Mouse (Mus musculus) forebrain, embryonic 11.5 days (tissue): ENCODE data around the gene Mboat1. TPM values are rescaled to one million over a fixed set of nuclear protein-coding genes. Genes with fewer than 3 reads are reported as not detected.

ENCODE experiments used
- ATAC-seq: fragments of 200-750 bp; cut with Nextera tagmentation; replicated peaks from 2 replicates; pipeline ENCODE4 v1.8.0; 2017; ENCODE audit warnings: moderate TSS enrichment; ENCODE audit not compliant: low FRiP score
- DNase-seq: peaks from one replicate; pipeline ENCODE4 v3.0.0-alpha.2; 2017; ENCODE audit warnings: low spot score
- H3K27ac ChIP-seq: fragments of 300-500 bp; sonication (generic); 2 replicates; pipeline ENCODE4 v1.5.1; 2014; ENCODE audit warnings: low read depth, low read length
- H3K27me3 ChIP-seq: fragments of 300-500 bp; sonication (generic); 2 replicates; pipeline ENCODE4 v1.6.1; 2014; ENCODE audit warnings: mild to moderate bottlenecking, low read length, mixed read lengths; ENCODE audit not compliant: control insufficient read depth, insufficient read depth
- H3K36me3 ChIP-seq: fragments of 300-500 bp; sonication (generic); 2 replicates; pipeline ENCODE4 v1.6.1; 2014; ENCODE audit warnings: mild to moderate bottlenecking, low read length, moderate library complexity, mixed read lengths; ENCODE audit not compliant: control insufficient read depth, insufficient read depth
- H3K4me1 ChIP-seq: fragments of 300-500 bp; sonication (generic); replicated peaks from 2 replicates; pipeline ENCODE4 v1.6.1; 2014; ENCODE audit warnings: low read length, mixed read lengths; ENCODE audit not compliant: control insufficient read depth, insufficient read depth
- H3K4me2 ChIP-seq: fragments of 300-500 bp; sonication (generic); 2 replicates; pipeline ENCODE4 v1.6.1; 2014; ENCODE audit warnings: low read depth, mild to moderate bottlenecking, low read length, moderate library complexity, mixed read lengths; ENCODE audit not compliant: severe bottlenecking
- H3K4me3 ChIP-seq: fragments of 300-500 bp; sonication (generic); 2 replicates; pipeline ENCODE4 v1.5.1; 2014; ENCODE audit warnings: low read depth, low read length
- H3K9ac ChIP-seq: fragments of 300-500 bp; sonication (generic); 2 replicates; pipeline ENCODE4 v1.6.1; 2014; ENCODE audit warnings: low read length
- H3K9me3 ChIP-seq: fragments of 300-500 bp; sonication (generic); 2 replicates; pipeline ENCODE4 v1.6.1; 2016; ENCODE audit warnings: low read length, mixed read lengths; ENCODE audit not compliant: control insufficient read depth
- WGBS: fragments of 180-500 bp; shearing (Covaris S2); extraction: QIAGEN DNeasy Blood & Tissue Kit; methylation state at CpG from one replicate; pipeline ENCODE4 v1.1.7; 2014; 5-methylcytosine and 5-hydroxymethylcytosine counted together
- polyA plus RNA-seq: library from polyadenylated mRNA; unstranded; fragments of >200 nt; fragmentation: Nextera tagmentation; extraction: Ambion mirVana; gene quantifications from 2 replicates; pipeline ENCODE4 v1.2.1, GENCODE M21; 2014

Mboat1 gene
- polyA plus RNA-seq, 1 experiment from 2014 or later = 6.0 TPM

GRCm38 (mm10) chr13:30194834-30195233 lies 58.5 kb downstream of the Mboat1 start:
- Histone ChIP-seq H3K4me2 (no peak overlapping the region), H3K9ac (no peak overlapping the region), H3K27me3 (no peaks in the 10 kb centered on the region), H3K27ac (no peak overlapping the region), H3K9me3 (no peaks in the 10 kb centered on the region), H3K4me3 (no peak overlapping the region), H3K36me3 (no peaks in the 10 kb centered on the region), H3K4me1 (no peaks in the 10 kb centered on the region)
- DNase-seq (no peak), ATAC-seq (no peak)
- WGBS = 82% methylated on average over 3 of the region's 3 CpGs

GRCm38 (mm10) chr13:30196661-30197060 lies 60.4 kb downstream of the Mboat1 start:
- Histone ChIP-seq H3K4me1 (no peaks in the 10 kb centered on the region), H3K4me2 (no peak overlapping the region), H3K9me3 (no peaks in the 10 kb centered on the region), H3K27me3 (no peaks in the 10 kb centered on the region), H3K27ac (no peak overlapping the region), H3K36me3 (no peaks in the 10 kb centered on the region), H3K9ac (no peak overlapping the region), H3K4me3 (no peak overlapping the region)
- 90% methylated on average over 8 of the region's 8 CpGs for WGBS
- DNase-seq (no peak), ATAC-seq (no peak)

DNA sequence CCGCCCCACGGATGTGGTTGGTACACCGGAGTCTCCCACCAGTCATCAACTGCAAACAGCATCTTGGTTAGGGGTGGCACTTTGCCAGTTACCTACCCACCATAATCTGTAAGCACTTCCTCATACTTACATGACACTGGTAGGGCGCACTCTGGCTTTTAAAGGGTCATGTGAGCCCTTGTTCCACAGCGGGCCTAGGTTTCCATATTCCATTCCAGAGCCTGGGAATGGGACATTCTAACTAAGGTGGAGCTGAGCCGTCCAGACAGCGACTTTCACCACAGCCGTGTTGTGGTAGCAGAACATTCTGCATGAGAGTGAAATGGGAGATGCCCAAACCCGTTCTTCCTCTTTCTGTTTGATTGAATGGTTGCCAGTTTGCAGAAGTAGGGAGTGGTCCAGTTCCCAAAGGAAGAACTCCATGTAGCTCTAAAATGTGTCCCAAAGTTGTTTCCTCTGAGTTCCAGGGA lies 61.8 kb downstream of the Mboat1 start:
- Histone ChIP-seq H3K36me3 (no peaks in the 10 kb centered on the region), H3K27me3 (no peaks in the 10 kb centered on the region), H3K4me3 (no peak overlapping the region), H3K9me3 (no peaks in the 10 kb centered on the region), H3K9ac (no peak overlapping the region), H3K4me1 (no peaks in the 10 kb centered on the region), H3K4me2 (no peak overlapping the region), H3K27ac (no peak overlapping the region)
- 89% methylated on average over 9 of the region's 9 CpGs for WGBS
- ATAC-seq = no peak
- DNase-seq = no peak

DNA sequence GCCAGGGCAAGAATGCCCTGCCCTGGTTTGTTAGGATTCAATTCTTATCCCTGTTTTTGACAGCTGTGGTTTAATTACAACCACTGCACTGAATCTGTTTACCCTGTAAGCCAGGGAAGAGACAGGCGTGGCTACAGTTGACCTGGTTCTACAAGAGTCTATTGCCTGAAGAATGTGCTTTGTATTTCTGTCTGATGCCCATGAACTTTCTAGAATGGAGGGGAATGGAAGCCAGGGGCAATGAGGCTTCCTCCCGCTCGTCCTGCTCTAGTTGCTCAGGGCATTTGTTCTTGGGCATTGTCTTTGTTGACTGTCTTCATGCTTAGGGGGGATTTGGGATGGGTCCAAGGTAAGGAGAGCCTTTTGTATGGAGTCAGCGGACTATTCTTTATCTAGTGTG lies 63.5 kb downstream of the Mboat1 start:
- ATAC-seq = no peak
- no peaks in the 10 kb centered on the region for H3K27me3 ChIP-seq
- WGBS = 74% methylated on average over 4 of the region's 4 CpGs
- H3K9ac ChIP-seq = no peak overlapping the region
- H3K36me3 ChIP-seq = no peaks in the 10 kb centered on the region
- H3K4me3 ChIP-seq = no peak overlapping the region
- H3K27ac ChIP-seq = no peak overlapping the region
- H3K4me2 ChIP-seq = no peak overlapping the region
- no peaks in the 10 kb centered on the region for H3K4me1 ChIP-seq
- H3K9me3 ChIP-seq = no peaks in the 10 kb centered on the region
- DNase-seq = no peak

GRCm38 (mm10) chr13:30200737-30201136 lies 64.4 kb downstream of the Mboat1 start:
- no peak overlapping the region for H3K4me2 ChIP-seq
- H3K36me3 ChIP-seq = no peaks in the 10 kb centered on the region
- no peak overlapping the region for H3K4me3 ChIP-seq
- ATAC-seq = no peak
- DNase-seq = no peak
- H3K27ac ChIP-seq = no peak overlapping the region
- no peaks in the 10 kb centered on the region for H3K27me3 ChIP-seq
- no peaks in the 10 kb centered on the region for H3K9me3 ChIP-seq
- H3K4me1 ChIP-seq = no peaks in the 10 kb centered on the region
- no peak overlapping the region for H3K9ac ChIP-seq
- WGBS = 92% methylated on average over 2 of the region's 2 CpGs

- no peaks in the 10 kb centered on the region for H3K9me3 ChIP-seq
- no peak overlapping the region for H3K9ac ChIP-seq
- H3K27ac ChIP-seq = no peak overlapping the region
- H3K27me3 ChIP-seq = no peaks in the 10 kb centered on the region
- H3K4me3 ChIP-seq = no peak overlapping the region
- no peaks in the 10 kb centered on the region for H3K4me1 ChIP-seq
- DNase-seq (no peak), ATAC-seq (no peak)
- H3K4me2 ChIP-seq = no peak overlapping the region
- 83% methylated on average over 2 of the region's 2 CpGs for WGBS
- H3K36me3 ChIP-seq = no peaks in the 10 kb centered on the region
These were observed 66.7 kb downstream of the Mboat1 start for GRCm38 (mm10) chr13:30203018-30203417.

GRCm38 (mm10) chr13:30208176-30208575 lies 71.9 kb downstream of the Mboat1 start:
- no peaks in the 10 kb centered on the region for H3K4me1 ChIP-seq
- no peak overlapping the region for H3K27ac ChIP-seq
- no peak for DNase-seq
- no peaks in the 10 kb centered on the region for H3K27me3 ChIP-seq
- no peaks in the 10 kb centered on the region for H3K9me3 ChIP-seq
- H3K4me2 ChIP-seq = no peak overlapping the region
- WGBS = 89% methylated on average over 1 of the region's 1 CpGs
- H3K9ac ChIP-seq = no peak overlapping the region
- ATAC-seq = no peak
- no peaks in the 10 kb centered on the region for H3K36me3 ChIP-seq
- no peak overlapping the region for H3K4me3 ChIP-seq

DNA sequence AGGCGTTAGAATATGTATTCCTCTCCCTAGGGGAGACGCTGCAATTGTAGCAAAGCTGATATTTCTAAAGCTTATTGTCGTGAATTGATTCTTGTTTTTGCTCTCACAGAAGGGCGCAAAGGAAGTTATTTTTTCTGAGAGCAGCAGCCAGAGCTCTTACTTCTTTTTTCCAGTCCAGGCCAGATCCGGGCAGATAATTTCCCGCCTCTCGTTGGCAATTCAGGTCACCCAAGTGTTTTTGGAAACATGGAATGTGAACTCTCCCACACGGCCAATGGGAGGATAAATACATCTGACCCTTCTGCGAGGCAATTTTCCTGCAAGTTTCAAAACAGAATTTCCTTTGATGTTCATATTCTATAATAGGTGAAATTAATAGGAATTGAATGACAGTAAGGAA lies 77.0 kb downstream of the Mboat1 start:
- H3K4me3 ChIP-seq = no peak overlapping the region
- no peak overlapping the region for H3K9ac ChIP-seq
- H3K4me1 ChIP-seq = no peaks in the 10 kb centered on the region
- H3K27me3 ChIP-seq = no peaks in the 10 kb centered on the region
- H3K36me3 ChIP-seq = no peaks in the 10 kb centered on the region
- WGBS = 85% methylated on average over 9 of the region's 9 CpGs
- DNase-seq (no peak), ATAC-seq (no peak)
- H3K27ac ChIP-seq = no peak overlapping the region
- no peak overlapping the region for H3K4me2 ChIP-seq
- H3K9me3 ChIP-seq = no peaks in the 10 kb centered on the region

DNA sequence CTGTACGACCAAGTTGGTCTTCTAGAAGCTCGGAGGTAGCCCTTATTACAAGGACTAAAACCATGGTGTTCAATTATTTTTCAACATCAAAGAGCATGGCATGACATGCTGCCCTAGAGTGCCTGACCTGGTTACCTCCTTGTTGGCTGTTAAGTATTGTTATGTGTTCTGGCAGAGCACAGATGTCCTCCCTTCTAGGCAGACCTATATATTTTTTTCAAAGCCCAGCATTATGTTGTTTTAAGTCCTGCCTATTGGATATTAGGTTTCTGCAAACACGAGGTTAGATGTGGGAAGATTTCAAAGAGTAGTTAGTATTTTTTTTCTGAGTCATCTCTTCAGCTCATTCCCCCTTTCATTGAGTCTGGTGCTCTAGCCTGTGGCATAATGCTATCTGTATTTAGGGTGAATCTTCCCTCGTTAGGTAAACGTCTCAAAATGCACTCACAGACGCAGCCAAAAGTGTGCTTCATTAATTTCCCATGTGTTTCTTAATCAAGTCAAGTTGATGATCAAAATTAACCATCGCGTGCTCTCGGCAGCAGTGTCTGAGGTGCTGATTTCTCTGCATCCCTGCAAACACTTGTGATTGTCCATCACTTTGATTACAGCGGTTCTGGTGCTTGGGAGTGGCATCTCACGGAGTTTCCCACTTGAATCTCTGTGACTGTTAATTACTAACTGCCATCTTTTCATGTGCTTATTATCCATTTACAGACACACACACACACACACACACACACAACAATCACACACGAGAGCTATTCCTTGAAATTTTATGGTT lies 81.5 kb downstream of the Mboat1 start:
- Histone ChIP-seq H3K27me3 (no peaks in the 10 kb centered on the region), H3K36me3 (no peaks in the 10 kb centered on the region), H3K4me3 (no peak overlapping the region), H3K4me2 (no peak overlapping the region), H3K9ac (no peak overlapping the region), H3K27ac (no peak overlapping the region), H3K4me1 (0 out of 2 replicates have a peak, but pooled peaks cover 2% of the 10 kb centered on the region), H3K9me3 (no peaks in the 10 kb centered on the region)
- DNase-seq (no peak), ATAC-seq (no peak)
- WGBS = 84% methylated on average over 12 of the region's 12 CpGs
